Mouse (Mus musculus) adrenal gland, postnatal 25 days (tissue): ENCODE results near the gene Chrne. TPM values are rescaled to one million over a fixed set of nuclear protein-coding genes. Genes with fewer than 3 reads are reported as not detected.

ENCODE experiments used
- DNase-seq: peaks from one replicate; pipeline ENCODE4 v3.0.0; 2021; ENCODE audit warnings: mixed read lengths
- long read RNA-seq: library from polyadenylated mRNA; stranded (forward); transcript quantifications from one replicate; pipeline ENCODE4 v2.0.0, GENCODE M21; 2021
- total RNA-seq: library from RNA; stranded (reverse); gene quantifications from 2 replicates; pipeline ENCODE4 v1.2.3, GENCODE M21; 2021

Gene Chrne
- not detected in 2 replicates for total RNA-seq
- long read RNA-seq, result 0 reads

- DNase-seq, result no peak
These were observed at the start of gene Chrne for GRCm38 (mm10) chr11:70619101-70619500. Gene Chrne (minus strand): TSS chr11:70619216.

GRCm38 (mm10) chr11:70668335-70668770, 49.3 kb upstream of the Chrne start:
- DNase-seq, result peak; percentile 67

DNA sequence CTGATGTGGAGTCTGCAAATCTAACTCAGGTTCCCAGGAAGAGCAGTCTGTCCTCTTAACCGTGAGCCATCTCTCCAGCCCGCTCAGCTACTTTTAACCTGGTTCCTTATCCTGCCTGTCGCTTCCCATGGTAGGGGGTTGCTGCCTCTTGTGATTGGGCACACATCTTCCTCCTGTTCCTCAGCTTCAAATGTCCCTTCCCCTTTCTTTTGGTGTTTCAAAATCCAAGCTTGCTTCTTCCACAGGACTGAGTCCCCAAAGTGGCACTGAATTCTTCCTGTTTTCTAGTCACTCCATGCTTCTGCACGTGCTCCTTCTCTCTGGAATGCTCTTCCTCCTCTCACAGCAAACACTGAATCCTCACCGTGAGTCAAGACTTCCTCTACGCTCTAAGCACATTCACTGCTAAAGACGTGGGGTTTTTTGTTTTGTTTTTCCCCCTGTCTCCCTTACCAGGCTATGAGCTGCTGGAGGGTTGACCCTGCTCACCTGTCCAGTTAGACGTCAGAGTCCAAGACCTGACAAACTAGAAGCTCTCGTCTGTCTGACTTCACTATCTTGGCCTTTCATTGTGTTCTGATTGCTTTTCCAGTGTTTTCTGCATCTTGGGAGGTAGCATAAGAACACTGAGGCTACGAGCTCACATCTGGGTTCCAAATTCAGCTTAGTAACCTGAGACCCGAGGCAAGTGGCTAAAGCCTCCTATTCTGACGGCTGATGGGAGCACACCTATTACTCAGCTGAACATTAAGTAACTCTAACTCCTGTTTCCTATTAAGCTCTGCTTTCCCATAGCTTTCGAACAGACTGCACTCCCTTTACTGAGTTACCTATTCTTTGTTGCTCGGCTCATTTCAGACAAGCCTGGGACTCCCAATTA, 48.5 kb upstream of the Chrne start:
- DNase-seq, result no peak

GRCm38 (mm10) chr11:70666687-70667086, 47.7 kb upstream of the Chrne start:
- no peak for DNase-seq

DNA sequence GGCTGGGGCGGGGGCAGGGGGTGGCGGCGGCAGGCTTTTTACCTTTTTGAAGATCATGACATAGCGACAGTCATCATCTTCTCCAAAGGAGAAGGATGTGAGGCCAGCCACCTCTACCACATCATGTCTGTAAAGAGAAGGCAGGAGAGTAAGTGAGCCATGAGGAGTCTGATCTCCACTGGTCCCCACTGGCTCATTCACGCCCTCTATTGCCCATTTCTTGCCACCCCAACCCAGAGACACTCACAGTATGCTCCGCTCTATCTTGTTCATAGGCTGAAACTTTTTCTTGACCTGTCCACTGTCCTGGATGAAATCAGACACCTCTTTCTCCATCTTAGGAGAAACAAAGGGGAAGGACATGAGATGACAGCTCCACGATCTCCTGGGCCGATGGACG, 45.7 kb upstream of the Chrne start:
- DNase-seq, result no peak

- DNase-seq, result no peak
These were observed 44.9 kb upstream of the Chrne start for GRCm38 (mm10) chr11:70663957-70664356.

GRCm38 (mm10) chr11:70663101-70663500, 44.1 kb upstream of the Chrne start:
- DNase-seq, result no peak

DNA sequence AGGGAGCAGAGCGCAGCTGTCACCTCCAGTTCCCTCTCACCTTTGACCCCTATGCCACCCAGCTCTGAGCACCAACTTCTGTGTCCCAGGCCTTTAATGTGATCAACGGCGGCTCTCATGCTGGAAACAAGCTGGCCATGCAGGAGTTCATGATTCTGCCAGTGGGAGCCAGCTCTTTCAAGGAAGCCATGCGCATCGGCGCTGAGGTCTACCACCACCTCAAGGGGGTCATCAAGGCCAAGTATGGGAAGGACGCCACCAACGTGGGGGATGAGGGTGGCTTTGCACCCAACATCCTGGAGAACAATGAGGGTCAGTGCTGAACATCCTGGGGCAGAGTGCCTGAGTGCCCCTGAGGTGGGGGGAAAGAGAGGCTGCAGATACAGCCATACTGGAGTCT, 41.6 kb upstream of the Chrne start:
- no peak for DNase-seq

- DNase-seq, result no peak
These were observed 39.9 kb upstream of the Chrne start for GRCm38 (mm10) chr11:70658942-70659341.

GRCm38 (mm10) chr11:70658521-70658920, 39.5 kb upstream of the Chrne start:
- no peak for DNase-seq

GRCm38 (mm10) chr11:70657991-70658390, 39.0 kb upstream of the Chrne start:
- DNase-seq, result no peak

DNA sequence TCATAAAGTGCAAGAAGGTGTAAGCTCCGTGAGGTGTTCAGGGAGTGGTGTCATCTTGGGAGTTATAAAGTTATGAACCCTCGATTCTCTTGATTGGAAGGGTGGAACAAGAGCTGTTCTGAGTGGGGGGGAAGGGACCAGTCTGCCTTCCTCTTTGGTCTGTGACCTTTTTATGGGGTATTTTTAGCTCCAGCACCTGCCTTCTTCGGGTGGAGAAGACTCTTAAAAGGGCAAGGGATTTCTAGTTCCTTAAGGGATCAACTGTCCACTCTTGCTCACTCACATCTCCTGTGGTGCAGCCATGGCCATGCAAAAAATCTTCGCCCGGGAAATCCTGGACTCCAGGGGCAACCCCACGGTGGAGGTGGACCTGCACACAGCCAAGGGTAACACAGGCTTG, 38.6 kb upstream of the Chrne start:
- DNase-seq, result no peak

GRCm38 (mm10) chr11:70656964-70657363, 37.9 kb upstream of the Chrne start, which contains the start of gene Eno3:
Gene Eno3 (plus strand): TSS chr11:70657202.
- no peak for DNase-seq

- DNase-seq, result peak; percentile 52
These were observed 37.5 kb upstream of the Chrne start for GRCm38 (mm10) chr11:70656456-70656927.

GRCm38 (mm10) chr11:70655571-70656455, 36.8 kb upstream of the Chrne start:
- peak; percentile 70 for DNase-seq

DNA sequence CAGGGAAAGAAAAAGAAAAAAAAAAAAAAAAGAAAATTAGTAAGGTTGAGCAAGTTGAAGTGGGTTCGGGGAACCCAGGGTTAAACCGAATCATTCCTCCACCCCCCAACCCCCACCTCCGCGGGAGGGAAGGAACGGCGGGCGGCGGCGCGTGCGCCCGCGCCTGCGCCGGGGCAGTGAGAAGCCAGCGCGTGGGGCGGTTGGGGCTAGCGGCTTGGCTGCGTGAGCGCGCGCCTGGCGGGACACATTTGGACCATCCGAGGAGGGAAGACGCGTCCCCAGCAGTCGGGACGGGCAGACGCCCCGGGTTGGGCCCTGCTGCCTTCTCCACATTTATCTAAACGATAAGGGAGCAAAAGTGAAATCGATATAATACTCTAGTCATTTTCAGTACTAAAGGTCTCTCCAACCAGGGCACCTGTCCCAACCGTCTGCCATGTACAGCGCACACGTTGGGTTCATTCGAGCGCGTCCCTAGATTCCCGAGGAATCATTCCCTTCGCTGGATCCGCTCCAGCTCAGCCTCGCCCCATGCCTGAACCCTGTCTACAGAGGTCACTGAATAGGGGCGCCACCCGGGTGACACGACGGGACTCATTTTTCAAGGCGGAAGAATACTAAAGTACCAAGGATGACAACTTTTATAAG, 36.0 kb upstream of the Chrne start:
- DNase-seq, result peak; percentile 88

GRCm38 (mm10) chr11:70654198-70654922, 35.3 kb upstream of the Chrne start, which contains the start of gene Pfn1:
Gene Pfn1 (minus strand): TSS chr11:70654644.
- peak; percentile 87 for DNase-seq

- DNase-seq, result peak; percentile 77
These were observed 34.6 kb upstream of the Chrne start for GRCm38 (mm10) chr11:70653345-70654197.

DNA sequence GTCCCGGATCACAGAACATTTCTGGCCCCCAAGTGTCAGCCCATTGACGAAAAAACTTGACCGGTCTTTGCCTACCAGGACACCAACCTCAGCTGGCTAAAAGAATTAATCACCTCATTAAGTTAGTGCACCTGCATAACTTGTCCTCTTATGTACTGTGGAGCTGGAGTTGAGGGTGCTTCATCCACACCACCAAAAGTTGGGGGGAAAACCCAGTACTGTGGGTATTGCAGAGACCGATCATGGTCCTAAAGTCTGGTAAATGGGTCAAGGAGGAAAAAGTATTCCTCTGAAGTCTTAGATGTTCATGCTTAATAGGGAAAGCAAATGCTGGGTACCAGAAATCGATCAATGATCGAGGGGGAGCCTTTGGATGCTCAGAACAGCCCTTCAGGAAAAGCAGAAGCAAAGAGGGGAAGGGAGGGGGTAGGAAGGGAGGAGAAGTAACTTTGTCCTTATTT, 33.9 kb upstream of the Chrne start:
- no peak for DNase-seq
